Mouse (Mus musculus) G1E (cell line): Measurements from ENCODE around the gene Nxpe4.
"Not testable (repeated sequence)": the region's sequence is repeated elsewhere in the genome, so short reads cannot be mapped to it uniquely, and the experiment has no call there.

Experiments used
- CTCF ChIP-seq: IDR thresholded peaks from 2 replicates; pipeline ENCODE4 v1.5.1; 2012; ENCODE audit warnings: low read depth, low read length, inconsistent platforms, mixed read lengths
- GATA1 ChIP-seq: IDR thresholded peaks from 2 replicates; pipeline ENCODE4 v1.6.1; 2012; ENCODE audit warnings: borderline replicate concordance, low read length, inconsistent platforms, mixed read lengths
- GATA2 ChIP-seq: IDR thresholded peaks from 2 replicates; pipeline ENCODE4 v1.6.1; 2012; ENCODE audit warnings: low read depth, low read length, inconsistent platforms, borderline replicate concordance
- TAL1 ChIP-seq: conservative IDR thresholded peaks from 2 replicates; pipeline ENCODE4 v1.6.1; 2012; ENCODE audit warnings: low read depth, low read length, inconsistent platforms, mixed read lengths

- TF ChIP-seq CTCF, GATA2, GATA1, TAL1: not testable (repeated sequence)
Observed at GRCm38 (mm10) chr9:48303564-48303963, 141.7 kb downstream of the Nxpe4 start.
